Mouse (Mus musculus) heart, embryonic 16.5 days (tissue): ENCODE measurements around the gene Mup20. TPM values are rescaled to one million over a fixed set of nuclear protein-coding genes. Genes with fewer than 3 reads are reported as not detected.
"Not testable (repeated sequence)": the region's sequence is repeated elsewhere in the genome, so short reads cannot be mapped to it uniquely, and the experiment has no call there.

Experiments
- ATAC-seq: fragments of 200-750 bp; cut with Nextera tagmentation; replicated peaks from 2 replicates; pipeline ENCODE4 v1.8.0; 2017; ENCODE audit warnings: moderate number of reproducible peaks; ENCODE audit not compliant: insufficient read depth, low FRiP score; ENCODE audit errors: extremely low read depth
- H3K27ac ChIP-seq: fragments of 300-500 bp; sonication (generic); 2 replicates; pipeline ENCODE4 v1.5.1; 2014; ENCODE audit warnings: mild to moderate bottlenecking, low read length, control low read depth, moderate library complexity
- H3K27me3 ChIP-seq: fragments of 300-500 bp; sonication (generic); 2 replicates; pipeline ENCODE4 v1.6.1; 2014; ENCODE audit warnings: low read length, mixed read lengths; ENCODE audit not compliant: control insufficient read depth, insufficient read depth
- H3K36me3 ChIP-seq: fragments of 300-500 bp; sonication (generic); 2 replicates; pipeline ENCODE4 v1.6.1; 2014; ENCODE audit not compliant: control insufficient read depth, insufficient read depth
- H3K4me1 ChIP-seq: fragments of 300-500 bp; sonication (generic); 2 replicates; pipeline ENCODE4 v1.6.1; 2014; ENCODE audit warnings: low read length, mixed read lengths; ENCODE audit not compliant: control insufficient read depth, insufficient read depth
- H3K4me2 ChIP-seq: fragments of 300-500 bp; sonication (generic); 2 replicates; pipeline ENCODE4 v1.6.1; 2014; ENCODE audit warnings: low read depth, mild to moderate bottlenecking, control low read depth, low read length
- H3K4me3 ChIP-seq: fragments of 300-500 bp; sonication (generic); 2 replicates; pipeline ENCODE4 v1.5.1; 2014; ENCODE audit warnings: mild to moderate bottlenecking, control low read depth, low read length
- H3K9ac ChIP-seq: fragments of 300-500 bp; sonication (generic); 2 replicates; pipeline ENCODE4 v1.6.1; 2014; ENCODE audit warnings: low read length, control low read depth
- H3K9me3 ChIP-seq: fragments of 300-500 bp; sonication (generic); replicated peaks from 2 replicates; pipeline ENCODE4 v1.6.1; 2016; ENCODE audit warnings: low read length; ENCODE audit not compliant: control insufficient read depth
- WGBS: fragments of 180-500 bp; shearing (Covaris S2); extraction: QIAGEN DNeasy Blood & Tissue Kit; methylation state at CpG from one replicate; pipeline ENCODE4 v1.1.7; 2014; 5-methylcytosine and 5-hydroxymethylcytosine counted together
- polyA plus RNA-seq: library from polyadenylated mRNA; unstranded; fragments of >200 nt; fragmentation: Nextera tagmentation; extraction: Ambion mirVana; gene quantifications from 2 replicates; pipeline ENCODE4 v1.2.1, GENCODE M21; 2015

Gene Mup20
- polyA plus RNA-seq, result not detected in 2 replicates

DNA sequence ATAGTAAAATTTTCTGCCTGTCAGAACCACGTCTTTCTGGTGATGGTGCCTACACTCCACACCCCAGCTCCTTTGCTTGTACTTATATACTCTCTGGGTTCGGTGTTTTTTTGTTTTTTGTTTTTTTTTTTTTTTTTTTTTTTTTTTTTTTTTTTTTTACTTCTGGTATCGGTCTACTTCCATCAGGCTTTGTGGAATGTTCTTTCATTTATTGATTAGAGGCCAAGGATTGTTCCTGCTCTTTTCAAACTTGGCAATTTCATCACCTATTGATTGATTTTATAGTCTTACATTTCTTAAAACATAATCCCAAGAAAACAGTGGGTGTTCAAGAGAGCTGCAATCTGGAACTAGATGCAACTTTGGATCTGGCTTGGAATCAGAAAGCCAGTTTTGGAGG lies at the start of gene Mup20:
Gene Mup20 (minus strand): TSS at position 101 of the 400 bp plus-strand sequence.
- not testable (repeated sequence) for H3K27me3 ChIP-seq, H3K4me3 ChIP-seq, H3K4me1 ChIP-seq, ATAC-seq, H3K4me2 ChIP-seq, H3K9me3 ChIP-seq, H3K9ac ChIP-seq, H3K36me3 ChIP-seq, H3K27ac ChIP-seq
- WGBS, result 88% methylated on average over 2 of the region's 3 CpGs

GRCm38 (mm10) chr4:62103366-62103765 lies 49.4 kb upstream of the Mup20 start:
- not testable (repeated sequence) for H3K9me3 ChIP-seq, H3K9ac ChIP-seq, H3K27ac ChIP-seq, ATAC-seq, H3K27me3 ChIP-seq, H3K4me2 ChIP-seq, H3K4me3 ChIP-seq, H3K4me1 ChIP-seq, H3K36me3 ChIP-seq
- WGBS, result 38% methylated on average over 1 of the region's 2 CpGs

GRCm38 (mm10) chr4:62087953-62088352 lies 34.0 kb upstream of the Mup20 start:
- no peaks in the 10 kb centered on the region for H3K36me3 ChIP-seq
- H3K27me3 ChIP-seq, result no peaks in the 10 kb centered on the region
- H3K4me1 ChIP-seq, result no peaks in the 10 kb centered on the region
- H3K4me2 ChIP-seq, result no peak overlapping the region
- no peak overlapping the region for H3K4me3 ChIP-seq
- no peak overlapping the region for H3K27ac ChIP-seq
- 74% methylated on average over 2 of the region's 2 CpGs for WGBS
- no peak for ATAC-seq
- H3K9me3 ChIP-seq, result no peaks in the 10 kb centered on the region
- H3K9ac ChIP-seq, result no peak overlapping the region

DNA sequence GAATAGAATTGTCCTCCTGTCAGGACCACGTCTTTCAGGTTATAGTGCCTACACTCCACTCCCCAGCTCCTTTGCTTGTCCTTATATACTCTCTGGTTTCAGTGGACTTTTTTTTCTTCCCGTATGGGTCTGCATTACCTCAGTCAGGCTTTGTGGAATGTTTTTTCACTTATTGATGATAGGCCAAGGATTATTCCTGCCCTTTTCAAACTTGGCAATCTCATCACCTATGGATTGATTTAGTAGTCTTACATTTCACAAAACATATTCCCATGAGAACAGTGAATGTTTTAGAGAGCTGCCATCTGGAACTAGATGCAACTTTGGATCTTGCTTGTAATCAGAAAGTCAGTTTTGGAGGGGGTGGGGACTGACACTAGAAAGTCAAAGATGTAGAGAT lies 33.3 kb upstream of the Mup20 start, which contains the start of gene Mup3:
Gene Mup3 (minus strand): TSS at position 102 of the 400 bp plus-strand sequence.
- H3K36me3 ChIP-seq, result no peaks in the 10 kb centered on the region
- H3K4me1 ChIP-seq, result no peaks in the 10 kb centered on the region
- H3K27me3 ChIP-seq, result no peaks in the 10 kb centered on the region
- H3K9ac ChIP-seq, result no peak within 1 kb of the TSS
- no peak within 1 kb of the TSS for H3K27ac ChIP-seq
- no peaks in the 10 kb centered on the region for H3K9me3 ChIP-seq
- no peak for ATAC-seq
- no peak within 1 kb of the TSS for H3K4me2 ChIP-seq
- no peak within 1 kb of the TSS for H3K4me3 ChIP-seq
- 74% methylated on average over 2 of the region's 2 CpGs for WGBS

GRCm38 (mm10) chr4:62082755-62083154 lies 28.8 kb upstream of the Mup20 start:
- Histone ChIP-seq H3K9me3 (no peaks in the 10 kb centered on the region), H3K36me3 (no peaks in the 10 kb centered on the region), H3K4me3 (no peak overlapping the region), H3K9ac (no peak overlapping the region), H3K4me2 (no peak overlapping the region), H3K4me1 (no peaks in the 10 kb centered on the region), H3K27me3 (no peaks in the 10 kb centered on the region), H3K27ac (no peak overlapping the region)
- ATAC-seq, result no peak

GRCm38 (mm10) chr4:62075126-62075525 lies 21.2 kb upstream of the Mup20 start:
- H3K27me3 ChIP-seq, result no peaks in the 10 kb centered on the region
- no peaks in the 10 kb centered on the region; the same call in 1 of the 2 replicates for H3K9me3 ChIP-seq
- no peak overlapping the region for H3K27ac ChIP-seq
- no peak overlapping the region for H3K4me2 ChIP-seq
- H3K9ac ChIP-seq, result no peak overlapping the region
- WGBS, result 56% methylated on average over 3 of the region's 3 CpGs
- no peak for ATAC-seq
- no peaks in the 10 kb centered on the region for H3K4me1 ChIP-seq
- H3K36me3 ChIP-seq, result no peaks in the 10 kb centered on the region
- no peak overlapping the region for H3K4me3 ChIP-seq

- H3K4me1 ChIP-seq, ATAC-seq, H3K36me3 ChIP-seq, H3K27ac ChIP-seq, H3K9ac ChIP-seq, H3K9me3 ChIP-seq, H3K4me2 ChIP-seq, H3K4me3 ChIP-seq, H3K27me3 ChIP-seq: not testable (repeated sequence)
- 68% methylated on average over 2 of the region's 2 CpGs for WGBS
Observed at GRCm38 (mm10) chr4:62054780-62055179, 822 bp upstream of the Mup20 start.

DNA sequence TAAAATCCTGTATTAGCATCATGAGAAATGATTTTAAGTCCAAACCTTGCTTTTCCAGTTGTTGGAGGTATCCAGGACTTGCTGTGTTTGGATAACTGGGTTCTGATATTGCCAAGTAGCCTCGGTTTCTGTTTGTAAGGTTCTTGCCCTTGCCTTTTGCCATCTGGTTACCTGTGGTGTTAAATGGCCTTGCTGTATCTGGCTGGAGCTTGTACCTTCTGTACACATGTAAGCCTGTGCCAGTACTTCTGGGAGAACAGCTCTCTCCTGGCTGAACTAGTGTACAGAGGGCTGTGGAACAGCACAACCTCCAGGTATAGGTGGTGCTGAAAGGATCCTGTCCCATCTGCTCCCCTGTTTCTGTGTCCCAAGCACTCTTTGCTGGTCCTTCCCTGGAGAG lies 27.7 kb downstream of the Mup20 start:
- Histone ChIP-seq H3K36me3 (no peaks in the 10 kb centered on the region), H3K4me2 (no peak overlapping the region), H3K9ac (no peak overlapping the region), H3K27ac (no peak overlapping the region), H3K4me1 (no peaks in the 10 kb centered on the region), H3K27me3 (no peaks in the 10 kb centered on the region), H3K9me3 (no peaks in the 10 kb centered on the region), H3K4me3 (no peak overlapping the region)
- ATAC-seq, result no peak
- WGBS, result 67% methylated on average over 1 of the region's 1 CpGs

- no peak for ATAC-seq
- WGBS, result 64% methylated on average over 2 of the region's 2 CpGs
- H3K27me3 ChIP-seq, result no peaks in the 10 kb centered on the region
- H3K4me2 ChIP-seq, result no peak overlapping the region
- H3K4me1 ChIP-seq, result no peaks in the 10 kb centered on the region
- H3K36me3 ChIP-seq, result no peaks in the 10 kb centered on the region
- no peak overlapping the region for H3K27ac ChIP-seq
- no peak overlapping the region for H3K9ac ChIP-seq
- no peaks in the 10 kb centered on the region for H3K9me3 ChIP-seq
- no peak overlapping the region for H3K4me3 ChIP-seq
Observed at GRCm38 (mm10) chr4:62024256-62024959, 29.6 kb downstream of the Mup20 start.
